Mouse (Mus musculus): ENCODE results near the gene Rcn3. TPM values are rescaled to one million over a fixed set of nuclear protein-coding genes. Genes with fewer than 3 reads are reported as not detected.

Rcn3 gene
- total RNA-seq, 2 experiments from 2014 or later = 172 to 192 TPM

DNA sequence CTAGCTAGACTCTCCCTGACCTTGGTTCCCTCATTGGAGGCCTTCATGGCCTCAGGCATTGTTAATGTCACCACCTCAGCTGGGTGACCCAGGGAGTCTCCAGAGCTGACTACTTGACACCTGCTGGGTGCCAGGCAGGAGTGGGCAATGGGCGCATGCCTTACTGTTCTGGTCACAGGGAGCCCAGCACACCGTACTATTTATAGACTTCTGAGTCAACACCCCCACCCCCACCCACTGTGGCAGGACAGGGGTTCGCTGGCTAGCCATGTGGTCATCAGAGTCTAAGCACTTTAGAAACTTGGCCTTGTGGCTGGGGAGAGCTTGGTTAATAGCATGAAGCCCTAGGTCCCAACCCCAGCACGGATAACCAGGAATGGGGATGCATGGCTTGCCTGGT is 16.6 kb downstream of the Rcn3 start:
- no peak for DNase-seq (ENCODE audit: low spot score in 2 of 2)

DNA sequence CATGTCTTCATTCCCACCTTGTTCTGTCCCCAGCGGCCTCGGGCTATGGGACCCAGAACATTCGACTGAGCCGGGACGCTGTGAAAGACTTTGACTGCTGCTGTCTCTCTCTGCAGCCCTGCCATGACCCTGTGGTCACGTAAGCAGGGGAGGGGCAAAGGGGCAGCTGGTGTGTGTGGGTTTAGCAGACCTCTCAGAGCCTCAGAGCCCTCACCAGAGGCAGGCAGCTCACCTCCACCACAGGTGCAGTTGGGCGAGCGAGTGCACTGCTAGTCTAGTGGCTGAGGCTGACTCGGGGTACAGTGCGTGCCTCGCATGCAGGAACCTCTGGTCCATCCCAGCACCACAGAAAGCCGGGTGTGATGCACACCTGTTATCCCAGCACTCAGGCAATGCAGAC is 18.1 kb downstream of the Rcn3 start:
- DNase-seq (ENCODE audit: low spot score in 2 of 2) = no peak

DNA sequence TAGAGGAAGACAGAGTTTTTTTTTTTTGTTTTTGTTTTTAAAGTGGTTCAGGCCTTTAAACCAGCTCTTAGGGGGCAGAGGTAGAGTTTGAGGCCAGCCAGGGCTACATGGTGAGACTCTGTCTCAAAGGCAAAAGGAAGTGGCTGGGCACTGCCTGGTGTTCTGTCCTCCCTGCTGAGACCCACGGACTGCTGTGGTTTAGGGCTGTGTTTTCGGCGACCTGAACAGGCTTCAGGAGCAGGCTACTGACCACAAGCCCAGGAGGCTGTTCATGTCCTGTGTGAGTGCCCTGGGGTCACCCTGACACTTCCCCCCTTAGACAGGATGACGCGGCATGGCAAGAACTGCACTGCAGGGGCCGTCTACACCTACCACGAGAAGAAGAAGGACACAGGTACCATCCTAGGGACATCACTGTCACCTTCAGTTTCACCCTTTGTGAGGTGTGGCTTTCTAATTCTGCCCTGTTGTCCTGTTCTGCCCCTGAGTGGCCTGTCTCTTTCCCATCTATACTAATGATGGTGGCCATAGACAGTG is 18.8 kb downstream of the Rcn3 start:
- DNase-seq (ENCODE audit: low spot score in 2 of 2) = no peak

DNA sequence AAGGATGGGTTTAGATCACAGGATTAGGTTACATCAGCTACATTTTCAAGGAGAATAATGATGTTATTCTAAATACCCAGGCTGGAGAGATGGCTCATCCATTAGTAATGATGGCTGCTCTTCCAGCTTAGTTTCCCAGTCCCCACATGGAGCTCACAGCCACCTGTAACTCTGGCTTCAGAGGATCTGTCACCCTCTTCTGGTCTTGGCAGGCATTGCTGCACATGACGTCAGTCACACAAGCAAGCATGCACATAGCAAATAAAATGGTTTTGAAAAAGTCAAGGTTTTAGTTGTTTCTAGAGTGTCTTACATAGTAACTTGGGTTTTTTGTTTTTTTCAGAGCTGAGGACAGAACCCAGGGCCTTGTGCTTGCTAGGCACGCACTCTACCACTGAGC is 19.8 kb downstream of the Rcn3 start:
- DNase-seq (ENCODE audit: low spot score in 2 of 2) = no peak

DNA sequence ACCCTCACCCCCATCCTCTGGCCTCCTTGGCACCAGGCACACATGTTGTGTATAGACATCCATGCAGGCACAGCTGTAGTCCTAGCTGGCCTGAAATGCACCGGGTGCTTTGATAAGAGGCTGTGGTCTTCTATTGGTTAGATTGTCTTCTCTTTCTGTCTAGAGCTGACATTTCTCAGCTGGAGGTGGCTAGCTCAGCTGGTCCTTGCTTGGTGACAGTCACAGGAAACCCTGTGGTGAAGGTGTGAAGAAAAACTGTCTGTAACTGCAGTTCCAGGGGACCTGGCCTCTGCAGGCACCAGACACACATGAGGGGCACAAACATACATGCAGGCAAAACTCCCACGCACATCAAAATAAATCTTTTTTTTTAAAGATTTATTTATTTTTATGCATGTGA is 22.4 kb downstream of the Rcn3 start:
- DNase-seq (ENCODE audit: low spot score in 2 of 2) = no peak

DNA sequence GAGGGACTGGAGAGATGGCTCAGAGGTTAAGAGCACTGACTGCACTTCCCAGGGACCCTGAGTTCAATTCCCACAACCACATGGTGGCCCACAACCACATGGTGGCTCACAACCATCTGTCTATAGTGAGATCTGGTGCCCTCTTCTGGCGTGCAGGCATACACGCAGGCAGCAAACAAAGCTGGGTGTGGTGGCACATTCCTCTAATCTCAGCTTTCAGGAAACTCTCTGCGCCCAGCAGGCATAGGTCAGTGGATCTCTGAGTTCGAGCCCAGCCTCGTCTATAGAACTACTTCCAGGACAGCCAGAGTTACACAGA is 24.1 kb downstream of the Rcn3 start:
- DNase-seq (ENCODE audit: low spot score in 2 of 2) = no peak

DNA sequence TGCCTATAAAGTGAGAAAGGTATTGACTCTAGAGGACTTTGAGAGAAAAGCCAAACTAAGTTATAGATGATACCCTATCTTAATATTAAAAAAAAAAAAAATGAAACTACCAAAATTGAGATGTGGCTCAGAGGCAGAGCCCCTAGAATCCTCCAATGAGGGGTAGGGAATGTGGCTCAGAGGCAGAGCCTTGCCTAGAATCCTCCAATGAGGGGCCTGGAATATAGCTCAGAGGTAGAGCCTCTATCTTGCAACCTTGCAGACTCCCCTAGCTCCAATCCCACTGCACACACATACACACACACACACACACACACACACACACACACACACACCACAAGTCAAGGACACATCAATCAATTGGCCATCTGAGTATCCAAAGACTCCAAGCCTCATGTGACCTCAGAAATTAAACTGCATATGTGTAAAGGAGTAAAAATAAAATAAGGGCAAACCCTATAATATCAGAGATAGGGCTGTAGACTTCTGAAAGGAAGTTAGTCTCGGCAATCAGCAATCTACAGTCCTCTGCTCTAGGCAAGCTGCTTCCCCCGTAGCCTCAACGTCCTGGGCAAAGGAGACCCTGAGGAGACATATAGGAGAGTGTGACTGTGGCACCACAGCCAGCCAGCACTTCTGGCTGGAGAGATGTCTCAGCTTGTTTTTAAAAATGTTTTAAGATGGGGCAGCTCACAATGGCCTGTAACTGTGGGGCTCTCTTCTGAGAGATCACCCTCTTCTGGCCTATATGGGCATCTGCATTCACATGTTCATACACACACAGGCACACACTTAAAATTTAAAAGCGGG is 24.6 kb downstream of the Rcn3 start:
- DNase-seq (ENCODE audit: low spot score in 2 of 2) = no peak

DNA sequence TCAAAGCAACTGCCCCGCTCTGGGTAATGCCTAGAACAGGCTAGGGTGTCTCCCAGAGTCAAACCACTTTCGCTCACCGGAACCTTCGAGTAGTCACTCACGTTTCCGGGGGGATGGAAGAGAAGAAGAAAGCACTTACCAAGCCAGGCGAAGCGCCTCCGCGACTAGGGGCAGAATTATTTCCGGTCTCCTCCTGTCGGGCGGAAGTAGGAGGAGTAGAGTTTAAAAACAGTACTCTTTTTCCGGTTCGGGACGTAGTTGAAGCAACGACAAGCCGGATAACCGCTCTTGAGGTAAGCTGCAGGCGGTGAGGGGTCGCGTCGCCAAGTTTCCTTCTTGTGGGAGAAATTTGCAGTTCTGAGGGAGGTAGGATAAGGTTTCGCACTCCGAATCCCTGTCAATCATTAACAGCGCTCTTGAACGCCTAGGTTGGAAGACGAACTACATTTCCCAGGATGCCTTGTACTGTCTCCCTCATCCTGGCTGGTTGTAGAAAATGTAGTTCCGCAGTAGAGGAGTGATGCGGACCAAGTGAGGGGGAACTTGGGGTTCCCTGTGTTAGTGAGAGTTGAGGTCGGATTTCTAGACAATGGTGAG is 29.7 kb downstream of the Rcn3 start, which contains the start of the genes Nosip and Prrg2:
Gene Nosip, plus strand, starts transcription at position 191 of the 597 bp plus-strand sequence.
Gene Prrg2, minus strand, starts transcription at position 439 of the 597 bp plus-strand sequence.
- DNase-seq (ENCODE audit: low spot score in 2 of 2) = peak; percentile 81 to 90

DNA sequence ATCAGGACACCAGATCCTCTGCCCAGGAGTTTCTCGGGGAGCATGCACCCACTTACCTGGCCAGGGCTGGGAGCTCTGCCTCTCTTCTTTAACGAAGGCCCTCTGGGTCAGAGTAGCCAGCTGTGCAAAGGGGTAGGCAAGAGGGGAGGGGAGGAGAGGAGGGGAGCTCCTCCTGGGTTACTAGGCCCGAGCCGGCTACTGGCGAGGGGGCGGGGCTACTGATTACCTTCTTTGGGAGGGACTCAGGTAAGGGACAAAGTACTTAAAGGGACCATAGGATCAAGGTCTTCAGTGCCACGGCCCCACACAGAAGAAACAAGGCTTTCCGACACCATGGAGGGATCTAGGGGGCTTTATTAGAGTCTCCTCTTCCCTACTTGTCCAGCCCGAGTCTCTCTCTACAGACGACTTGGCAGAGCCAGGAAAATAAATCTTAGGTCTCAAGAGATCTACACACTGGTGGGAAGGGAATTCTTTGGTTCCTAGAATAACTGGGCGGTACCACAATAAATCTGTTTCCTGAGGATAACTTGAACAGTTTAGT is 30.4 kb downstream of the Rcn3 start:
- no peak for DNase-seq (ENCODE audit: low spot score in 2 of 2)

DNA sequence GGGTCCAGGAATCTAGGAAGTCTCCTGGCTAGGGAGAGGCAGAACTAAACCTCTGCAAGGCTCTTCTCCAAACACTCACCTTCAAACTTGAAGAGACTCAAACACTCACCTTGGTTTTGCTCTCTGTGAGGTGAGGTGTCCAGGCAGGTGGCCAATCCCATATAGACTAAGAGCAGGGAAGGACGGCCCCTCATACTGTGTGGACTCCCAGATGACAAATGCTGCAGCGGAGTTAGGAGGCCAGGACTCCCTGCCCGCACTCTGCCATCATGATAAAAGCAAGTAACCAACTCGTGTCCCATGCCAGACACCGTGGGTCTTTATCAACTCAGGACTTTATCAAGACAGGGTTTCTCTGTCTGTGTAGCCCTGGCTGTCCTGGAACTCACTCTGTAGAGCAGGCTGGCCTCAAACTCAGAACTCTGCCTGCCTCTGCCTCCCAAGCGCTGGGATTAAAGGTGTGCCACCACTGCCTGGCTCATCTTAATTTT is 31.3 kb downstream of the Rcn3 start:
- DNase-seq (ENCODE audit: low spot score in 2 of 2) = no peak

DNA sequence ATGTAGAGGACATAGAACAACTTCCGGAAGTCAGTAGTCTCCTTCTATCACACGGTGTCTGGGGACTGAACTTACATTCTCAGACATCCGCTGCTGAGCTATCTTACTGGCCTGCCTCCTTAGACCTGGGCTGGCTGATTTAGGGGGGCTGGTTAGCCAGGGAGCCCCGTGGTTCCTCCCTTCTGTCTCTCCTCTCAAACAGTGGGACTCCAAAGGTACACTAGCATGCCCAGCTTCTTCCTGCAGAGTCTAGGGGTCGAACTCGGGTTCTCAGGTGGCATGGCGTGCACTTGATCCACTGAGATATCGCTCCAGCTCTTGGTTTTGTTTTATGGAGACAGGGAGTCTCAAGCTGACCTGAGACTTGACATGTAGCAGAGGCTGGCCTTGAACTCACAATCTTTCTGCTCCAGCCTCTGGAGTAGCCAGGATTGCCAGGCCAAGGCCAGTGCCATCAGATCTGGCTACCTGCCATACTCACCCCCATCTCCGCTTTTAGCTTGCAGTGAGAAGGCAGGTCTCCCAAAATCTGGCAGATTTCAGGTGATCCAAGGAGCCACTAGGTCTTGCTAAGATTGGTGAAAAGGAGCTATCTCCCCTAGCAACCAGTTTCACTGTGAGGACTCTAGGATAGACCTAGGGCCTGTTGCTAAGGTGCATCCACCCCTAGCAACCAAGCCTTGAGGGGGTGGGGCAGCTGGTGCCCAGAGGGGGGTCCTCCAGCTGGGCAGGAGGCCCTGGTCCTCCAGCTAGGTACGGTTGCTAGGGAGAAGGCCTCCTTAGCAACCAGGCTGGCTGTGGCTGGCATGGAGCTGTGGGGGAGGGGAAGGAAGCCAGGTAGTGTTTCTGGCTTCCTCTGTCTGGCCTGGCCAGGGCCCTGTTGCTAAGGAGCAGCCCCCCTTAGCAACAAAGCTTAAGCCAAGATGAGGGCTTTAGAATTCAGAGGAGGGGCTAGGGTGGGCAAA is 33.1 kb downstream of the Rcn3 start:
- no peak for DNase-seq (ENCODE audit: low spot score in 2 of 2)

DNA sequence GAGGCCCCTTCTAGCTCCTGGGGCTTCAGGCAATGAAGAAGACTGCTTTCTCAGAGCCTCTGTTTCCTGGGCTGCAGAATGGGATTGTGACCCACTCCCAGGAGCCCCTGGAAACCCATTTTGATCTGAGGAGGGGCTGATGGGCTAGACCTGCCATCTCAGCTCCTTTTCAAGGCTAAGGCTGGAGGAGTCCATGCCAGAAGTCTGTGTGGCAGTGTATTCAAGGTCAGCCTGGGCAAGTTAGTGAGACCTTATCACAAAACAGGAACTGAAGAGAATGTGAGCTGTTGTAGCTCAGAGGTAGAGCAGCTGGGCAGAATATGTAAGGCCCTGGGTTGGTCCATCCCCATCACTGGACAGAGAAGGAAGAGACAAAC is 35.1 kb downstream of the Rcn3 start:
- no peak for DNase-seq (ENCODE audit: low spot score in 2 of 2)

DNA sequence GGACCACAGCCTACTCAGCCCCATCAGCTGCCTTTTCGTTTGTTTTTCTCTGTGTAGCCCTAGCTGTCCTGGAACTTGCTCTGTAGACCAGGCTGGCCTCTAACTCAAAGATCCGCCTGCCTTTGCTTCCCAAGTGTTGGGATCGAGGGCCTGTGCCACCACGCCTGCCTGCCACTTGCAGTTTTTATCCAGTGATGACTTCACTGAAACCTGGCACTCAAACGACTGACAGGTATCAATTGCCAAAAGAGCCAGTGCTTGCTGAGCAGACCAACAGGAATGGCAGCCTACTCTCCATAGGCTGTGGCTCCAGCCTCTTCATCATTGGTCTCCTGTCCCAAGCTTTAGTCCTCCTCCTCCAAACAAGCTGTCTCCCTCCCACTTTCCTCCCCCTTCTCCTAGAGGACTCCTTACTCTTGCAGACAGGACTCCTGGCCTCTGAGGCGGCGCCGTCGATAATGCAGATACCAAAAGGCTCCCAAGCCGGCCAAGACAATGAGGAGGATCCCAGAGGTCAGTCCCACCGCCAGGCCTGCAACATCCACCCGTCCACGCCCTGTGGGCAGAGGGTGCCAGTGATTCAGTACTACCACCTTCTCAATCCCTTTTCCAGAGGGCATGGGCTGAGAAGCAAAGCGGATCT is 35.6 kb downstream of the Rcn3 start:
- DNase-seq (ENCODE audit: low spot score in 2 of 2) = no peak

DNA sequence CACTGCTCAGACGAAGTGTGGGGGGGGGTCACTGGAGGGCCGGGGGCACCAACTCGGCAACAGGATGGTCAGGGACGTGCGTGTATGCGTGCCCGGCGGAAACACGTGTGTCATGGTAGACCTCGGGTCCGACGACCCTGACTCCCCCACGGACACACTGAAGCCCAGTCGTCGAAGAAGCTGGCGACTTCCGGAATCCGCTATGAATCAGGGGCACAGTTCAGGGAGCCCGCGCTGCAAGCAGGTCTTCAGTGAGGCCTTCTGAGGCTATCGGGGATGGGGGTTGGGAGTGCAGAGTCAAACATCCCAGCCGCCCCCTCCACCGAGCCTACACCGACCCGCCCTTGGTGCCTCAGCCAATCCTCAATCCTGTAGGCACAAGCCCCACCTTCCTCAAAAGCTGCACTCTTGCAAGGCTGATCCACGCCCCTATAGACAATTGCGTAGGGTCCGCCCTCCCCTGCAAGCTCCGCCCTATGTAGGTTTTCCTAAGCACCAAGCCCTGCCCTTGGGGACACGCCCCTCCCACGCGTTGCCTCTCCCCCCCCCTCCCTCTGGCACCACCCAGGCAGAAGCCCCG is 38.0 kb downstream of the Rcn3 start:
- DNase-seq (ENCODE audit: low spot score in 2 of 2) = peak; percentile 78 to 90

DNA sequence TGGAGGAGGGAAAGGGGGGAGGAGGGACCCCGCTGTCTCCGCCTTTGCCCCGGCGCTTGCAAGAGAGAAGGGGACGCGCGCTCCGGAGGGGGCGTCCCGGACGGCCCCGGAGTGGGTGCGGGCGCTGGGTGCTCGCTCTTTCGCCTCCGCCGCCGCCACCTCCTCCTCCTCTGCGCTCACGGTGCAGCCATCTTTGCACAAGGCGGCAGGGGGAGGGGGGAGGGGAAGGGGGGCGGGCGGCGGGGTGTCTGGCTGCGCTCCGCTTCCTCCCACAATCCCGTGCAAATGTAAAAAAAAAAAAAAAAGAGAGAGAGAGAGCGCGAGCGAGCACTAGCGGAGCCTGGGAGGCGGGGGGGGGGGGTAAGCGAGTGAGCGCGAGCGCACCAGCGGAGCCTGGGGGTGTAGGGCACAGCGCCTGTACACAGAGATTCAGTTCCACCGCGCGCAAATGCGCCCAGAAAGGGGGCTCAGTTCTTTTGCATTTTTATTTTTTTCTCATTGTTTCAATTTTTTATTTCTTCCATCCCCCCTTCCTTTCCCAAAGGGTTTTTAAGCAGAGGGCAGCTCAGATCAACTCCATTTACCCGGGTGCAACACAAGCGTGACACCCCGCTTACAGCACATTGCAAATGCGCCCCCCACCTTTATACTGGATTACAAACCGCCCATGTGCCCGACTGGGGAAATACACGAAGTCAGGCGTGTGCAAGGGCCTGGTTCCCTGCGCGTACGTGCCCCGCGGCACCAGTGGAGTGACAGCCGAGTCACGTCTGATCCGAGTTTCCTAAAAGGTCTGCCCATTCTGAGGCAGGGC is 38.7 kb downstream of the Rcn3 start:
- DNase-seq (ENCODE audit: low spot score in 2 of 2) = peak in 1 of 2 experiments; percentile 80

DNA sequence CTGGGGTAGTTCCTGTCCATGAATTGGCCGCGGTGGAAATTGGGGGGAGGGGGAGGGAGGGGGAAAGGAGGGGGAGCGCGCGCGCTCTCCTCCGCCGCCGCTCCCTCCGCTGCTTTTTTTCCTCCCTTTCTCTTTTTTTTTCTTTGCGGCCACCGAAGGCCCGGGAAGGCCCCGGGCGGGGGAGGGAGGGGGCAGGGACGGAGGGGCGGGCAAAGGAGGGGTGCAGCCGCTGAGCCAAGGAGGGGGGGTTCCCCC is 39.2 kb downstream of the Rcn3 start, which contains the start of gene Prr12:
Gene Prr12, minus strand, starts transcription at position 20 of the 255 bp plus-strand sequence.
- DNase-seq (ENCODE audit: low spot score in 2 of 2) = no peak

DNA sequence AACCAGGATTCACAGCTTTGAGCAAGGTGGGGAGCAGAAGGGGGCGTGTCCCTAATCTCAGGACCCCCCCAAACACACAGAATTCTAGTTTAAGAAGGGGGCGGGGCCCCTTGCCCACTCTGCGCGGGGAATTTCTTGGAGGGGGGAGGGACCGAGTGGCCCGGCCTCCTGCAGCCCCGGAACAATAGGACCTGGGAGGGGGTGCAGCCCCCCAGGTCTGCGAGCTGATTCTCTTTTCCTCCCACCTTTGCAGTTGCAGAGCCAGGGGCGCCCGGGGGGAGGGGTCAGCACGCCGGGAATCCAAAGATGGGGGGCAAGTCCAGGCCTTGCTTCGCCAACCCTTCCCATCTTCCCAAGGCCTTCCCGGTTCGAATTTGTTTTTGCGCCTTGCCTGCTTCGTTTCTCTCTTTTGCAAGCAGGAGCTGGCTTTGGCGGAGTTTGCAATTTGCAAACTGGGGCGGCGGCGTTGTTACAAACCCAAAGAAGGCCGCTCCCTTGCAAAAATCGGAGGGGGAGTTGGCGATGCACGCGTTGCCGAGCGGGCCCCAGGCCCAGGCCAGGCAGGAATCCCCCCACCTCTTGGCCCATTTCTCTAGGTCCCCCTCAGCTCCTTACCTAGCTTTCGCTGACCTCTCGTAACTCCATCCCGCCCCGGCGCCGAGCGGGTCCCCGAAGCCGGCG is 39.7 kb downstream of the Rcn3 start:
- DNase-seq (ENCODE audit: low spot score in 2 of 2) = peak in 1 of 2 experiments; percentile 53

DNA sequence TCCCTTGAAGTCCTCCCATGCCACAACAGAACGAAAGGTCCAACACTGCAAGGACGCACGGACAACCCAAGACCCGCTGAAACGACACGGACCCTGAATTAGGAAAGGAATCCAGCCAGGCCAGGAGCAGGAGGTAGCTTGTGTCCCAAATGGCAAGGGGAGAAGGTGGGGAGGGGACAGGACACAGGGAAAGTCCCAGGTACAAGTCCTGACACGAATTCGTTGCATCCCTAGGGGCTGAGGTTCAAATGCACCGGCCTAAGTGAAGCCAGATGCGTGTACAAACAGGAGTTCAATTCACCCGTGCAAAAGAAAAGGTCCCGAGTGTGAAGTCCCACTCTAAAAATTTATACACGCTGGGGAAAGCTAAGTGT is 40.4 kb downstream of the Rcn3 start:
- no peak for DNase-seq (ENCODE audit: low spot score in 2 of 2)
